Mouse (Mus musculus) heart, postnatal 0 days (tissue): Measurements from ENCODE around the gene Pappa. TPM values are rescaled to one million over a fixed set of nuclear protein-coding genes. Genes with fewer than 3 reads are reported as not detected.

ENCODE experiments used
- ATAC-seq: fragments of 200-750 bp; cut with Nextera tagmentation; 2 replicates; pipeline ENCODE4 v1.8.0; 2017; ENCODE audit warnings: low read depth, moderate number of reproducible peaks, moderate library complexity; ENCODE audit not compliant: insufficient read depth
- DNase-seq: peaks from one replicate; pipeline ENCODE4 v3.0.0-alpha.2; 2016; ENCODE audit warnings: low spot score
- H3K27ac ChIP-seq: fragments of 300-500 bp; sonication (generic); 2 replicates; pipeline ENCODE4 v1.5.1; 2014; ENCODE audit warnings: low read depth, mild to moderate bottlenecking
- H3K27me3 ChIP-seq: fragments of 300-500 bp; sonication (generic); 2 replicates; pipeline ENCODE4 v1.6.1; 2014; ENCODE audit warnings: low read length, mixed read lengths; ENCODE audit not compliant: control insufficient read depth, insufficient read depth
- H3K36me3 ChIP-seq: fragments of 300-500 bp; sonication (generic); replicated peaks from 2 replicates; pipeline ENCODE4 v1.6.1; 2014; ENCODE audit warnings: low read length, mixed read lengths; ENCODE audit not compliant: control insufficient read depth, insufficient read depth
- H3K4me1 ChIP-seq: fragments of 300-500 bp; sonication (generic); 2 replicates; pipeline ENCODE4 v1.6.1; 2014; ENCODE audit warnings: antibody characterized with exemption; ENCODE audit not compliant: control insufficient read depth, insufficient read depth
- H3K4me2 ChIP-seq: fragments of 300-500 bp; sonication (generic); 2 replicates; pipeline ENCODE4 v1.6.1; 2014; ENCODE audit warnings: low read depth, mild to moderate bottlenecking, low read length, moderate library complexity
- H3K4me3 ChIP-seq: fragments of 300-500 bp; sonication (generic); 2 replicates; pipeline ENCODE4 v1.5.1; 2014; ENCODE audit warnings: low read depth, low read length
- H3K9ac ChIP-seq: fragments of 300-500 bp; sonication (generic); replicated peaks from 2 replicates; pipeline ENCODE4 v1.6.1; 2014; ENCODE audit warnings: low read depth, low read length, mixed read lengths
- H3K9me3 ChIP-seq: fragments of 300-500 bp; sonication (generic); replicated peaks from 2 replicates; pipeline ENCODE4 v1.6.1; 2016; ENCODE audit warnings: low read length; ENCODE audit not compliant: control insufficient read depth
- CTCF ChIP-seq: IDR thresholded peaks from 2 replicates; pipeline ENCODE4 v1.5.1; 2016; ENCODE audit warnings: antibody characterized with exemption, control low read depth, low read depth
- EP300 ChIP-seq: IDR thresholded peaks from 2 replicates; pipeline ENCODE4 v1.6.1; 2016; ENCODE audit warnings: antibody characterized with exemption, low read depth
- WGBS: fragments of 180-500 bp; shearing (Covaris S2); extraction: QIAGEN DNeasy Blood & Tissue Kit; methylation state at CpG from one replicate; pipeline ENCODE4 v1.1.7; 2014; 5-methylcytosine and 5-hydroxymethylcytosine counted together
- polyA plus RNA-seq: library from polyadenylated mRNA; unstranded; fragments of >200 nt; fragmentation: Nextera tagmentation; extraction: Ambion mirVana; gene quantifications from 2 replicates; pipeline ENCODE4 v1.2.1, GENCODE M21; 2015
- total RNA-seq: library from RNA; depleted of rRNA; stranded (reverse); fragments of >200 nt; gene quantifications from 2 replicates; pipeline ENCODE4 v1.2.3, GENCODE M21; 2014; ENCODE audit warnings: low replicate concordance

Pappa gene
- total and polyA plus RNA-seq, 2 experiments from 2014 or later = 0.14 to 1.9 TPM

DNA sequence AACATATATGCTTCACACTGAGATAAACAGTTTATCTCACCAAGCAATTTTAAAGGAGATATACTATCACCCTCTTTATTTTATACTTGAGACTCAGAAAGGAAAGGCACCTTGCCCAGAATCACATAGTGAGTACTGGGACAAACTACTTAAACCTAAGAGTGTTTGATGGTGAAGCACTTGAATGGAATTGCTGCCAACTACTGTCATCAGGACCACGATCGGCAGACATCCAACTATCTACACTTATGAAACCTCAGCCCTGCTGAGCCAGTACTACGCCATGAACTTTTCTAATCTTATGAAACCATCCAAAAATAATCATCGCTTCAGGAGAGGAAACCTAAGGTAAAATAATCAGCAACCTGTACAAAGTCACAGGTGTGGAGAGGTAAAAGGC, 275.5 kb downstream of the Pappa start:
- no peak for DNase-seq
- H3K4me1 ChIP-seq = no peaks in the 10 kb centered on the region
- no peak overlapping the region for H3K4me2 ChIP-seq
- no peaks in the 10 kb centered on the region for H3K36me3 ChIP-seq
- no peak overlapping the region for H3K27ac ChIP-seq
- no peaks in the 10 kb centered on the region; the same call in 1 of the 2 replicates for H3K27me3 ChIP-seq
- no peak overlapping the region for H3K9ac ChIP-seq
- TF ChIP-seq CTCF (no peak), EP300 (no peak)
- H3K4me3 ChIP-seq = no peak overlapping the region
- H3K9me3 ChIP-seq = no peaks in the 10 kb centered on the region
- no peak for ATAC-seq
- WGBS = 48% methylated on average over 4 of the region's 4 CpGs

DNA sequence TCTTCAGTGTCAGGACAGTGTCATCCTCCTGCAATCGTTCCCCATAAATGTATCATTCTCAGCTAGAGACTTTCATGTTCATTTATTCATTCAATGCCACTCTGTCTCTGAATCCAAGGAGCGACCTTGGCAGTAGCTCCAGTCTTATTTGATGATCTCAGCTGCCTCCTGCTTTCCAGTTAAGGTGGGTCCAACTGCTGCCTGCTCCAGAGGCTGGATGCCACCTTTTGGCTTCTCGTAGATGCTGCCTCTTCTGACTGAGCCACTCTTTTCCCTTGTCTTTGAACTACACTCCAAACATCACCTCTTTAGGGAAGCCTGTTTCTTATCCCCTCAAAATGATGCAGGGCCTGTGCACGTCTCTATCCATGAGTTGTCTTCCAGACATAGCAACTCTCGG, 278.3 kb downstream of the Pappa start:
- Histone ChIP-seq H3K4me2 (no peak overlapping the region), H3K27me3 (no peaks in the 10 kb centered on the region; the same call in 1 of the 2 replicates), H3K9me3 (no peaks in the 10 kb centered on the region), H3K4me1 (no peaks in the 10 kb centered on the region), H3K36me3 (no peaks in the 10 kb centered on the region), H3K9ac (no peak overlapping the region), H3K4me3 (no peak overlapping the region), H3K27ac (no peak overlapping the region)
- WGBS = 72% methylated on average over 5 of the region's 5 CpGs
- TF ChIP-seq CTCF (no peak), EP300 (no peak)
- DNase-seq (no peak), ATAC-seq (no peak)

DNA sequence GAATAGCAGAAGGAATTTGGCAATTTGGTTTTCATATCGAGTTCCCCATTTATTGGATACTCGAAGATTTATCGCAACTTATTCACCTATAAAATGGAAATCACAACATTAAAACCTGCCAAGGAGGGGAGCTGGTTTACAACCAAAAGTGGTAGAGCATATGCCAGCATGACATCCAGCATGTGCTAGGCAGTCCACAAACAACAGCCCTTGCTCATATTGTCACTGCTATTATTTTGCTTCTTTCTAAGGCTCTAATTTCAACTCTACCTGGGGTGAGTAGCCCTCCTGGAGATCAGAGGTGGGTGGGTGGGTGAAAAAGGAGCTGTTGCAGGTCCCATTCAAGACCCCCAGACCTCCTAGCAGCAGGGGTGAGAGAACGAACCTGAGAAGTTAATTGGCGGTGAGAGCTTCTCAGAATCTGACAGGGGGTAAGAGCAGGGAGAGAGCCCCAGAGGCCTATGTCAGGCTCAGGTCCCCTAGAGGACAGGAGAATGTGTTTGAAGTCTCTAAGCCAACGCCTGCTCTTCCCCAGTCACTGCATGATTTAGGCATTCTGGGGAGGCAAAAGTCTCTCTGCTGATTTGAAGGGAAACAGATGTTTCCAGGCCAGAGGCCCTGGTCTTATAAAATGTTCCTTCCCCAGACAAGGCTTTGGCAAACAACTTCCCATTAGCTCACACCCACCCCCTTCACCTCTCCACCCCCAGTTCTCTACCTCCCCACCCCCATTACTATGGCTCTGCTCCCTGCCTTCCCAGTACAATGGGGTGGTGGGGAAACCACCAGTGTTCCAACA, 279.1 kb downstream of the Pappa start:
- Histone ChIP-seq H3K4me1 (no peaks in the 10 kb centered on the region), H3K4me2 (no peak overlapping the region), H3K36me3 (no peaks in the 10 kb centered on the region), H3K4me3 (no peak overlapping the region), H3K27me3 (no peaks in the 10 kb centered on the region; the same call in 1 of the 2 replicates), H3K9me3 (no peaks in the 10 kb centered on the region), H3K9ac (no peak overlapping the region), H3K27ac (no peak overlapping the region)
- peak; percentile 58 for DNase-seq
- 61% methylated on average over 6 of the region's 6 CpGs for WGBS
- TF ChIP-seq CTCF (no peak), EP300 (no peak)
- peak; percentile 53; the same call in 1 of the 2 replicates for ATAC-seq
